Mouse (Mus musculus) olfactory bulb, adult 2 months (tissue): ENCODE measurements at regions not wholly inside any gene's neighbourhood (a gene's known extent, or its start where the extent isn't known, plus 50 kb on each side); places are given as distances from the start of the nearest gene placed in this dataset.

Source experiments
- H3K27ac ChIP-seq: fragments of 200-500 bp; 2 replicates; pipeline ENCODE4 v1.5.1; 2012; ENCODE audit warnings: low read depth, low read length; ENCODE audit not compliant: insufficient read depth
- H3K4me1 ChIP-seq: fragments of 200-500 bp; 2 replicates; pipeline ENCODE4 v1.6.1; 2012; ENCODE audit warnings: low read length; ENCODE audit not compliant: control insufficient read depth, insufficient read depth
- H3K4me3 ChIP-seq: fragments of 200-500 bp; 2 replicates; pipeline ENCODE4 v1.5.1; 2012; ENCODE audit warnings: mild to moderate bottlenecking, low read depth, low read length, moderate library complexity; ENCODE audit not compliant: insufficient read depth
- CTCF ChIP-seq: fragments of 200-500 bp; IDR thresholded peaks from 2 replicates; pipeline ENCODE4 v1.5.1; 2012; ENCODE audit warnings: low read depth, mild to moderate bottlenecking, low read length, moderate library complexity; ENCODE audit not compliant: insufficient read depth
- POLR2A ChIP-seq: fragments of 200-500 bp; IDR thresholded peaks from 2 replicates; pipeline ENCODE4 v1.6.1; 2012; ENCODE audit warnings: mild to moderate bottlenecking, low read depth, low read length, moderate library complexity; ENCODE audit not compliant: insufficient read depth
- WGBS: fragments of 180-500 bp; shearing (Covaris S2); methylation state at CpG from one replicate; pipeline ENCODE4 v1.1.7; 2018; 5-methylcytosine and 5-hydroxymethylcytosine counted together

GRCm38 (mm10) chr4:84127380-84127779, 547.7 kb downstream of the Bnc2 start:
- no peak for TF ChIP-seq POLR2A
- TF ChIP-seq CTCF, result no peak
- Histone ChIP-seq H3K27ac (no peak overlapping the region), H3K4me1 (no peaks in the 10 kb centered on the region), H3K4me3 (no peak overlapping the region)
- 76% methylated on average over 2 of the region's 2 CpGs for WGBS

GRCm38 (mm10) chr4:84130840-84131547, 544.1 kb downstream of the Bnc2 start:
- Histone ChIP-seq H3K4me3 (no peak overlapping the region), H3K27ac (no peak overlapping the region), H3K4me1 (no peaks in the 10 kb centered on the region)
- TF ChIP-seq POLR2A, result no peak
- no peak for TF ChIP-seq CTCF
- WGBS, result 77% methylated on average over 7 of the region's 7 CpGs

GRCm38 (mm10) chr4:84135740-84136139, 539.3 kb downstream of the Bnc2 start:
- TF ChIP-seq CTCF, result no peak
- TF ChIP-seq POLR2A, result no peak
- H3K27ac ChIP-seq, result no peak overlapping the region
- no peak overlapping the region for H3K4me3 ChIP-seq
- no peaks in the 10 kb centered on the region for H3K4me1 ChIP-seq
- 77% methylated on average over 10 of the region's 10 CpGs for WGBS

- TF ChIP-seq CTCF, result no peak
- TF ChIP-seq POLR2A, result no peak
- H3K4me3 ChIP-seq, result no peak overlapping the region
- no peaks in the 10 kb centered on the region for H3K4me1 ChIP-seq
- WGBS, result 71% methylated on average over 14 of the region's 14 CpGs
- no peak overlapping the region for H3K27ac ChIP-seq
Measured at GRCm38 (mm10) chr4:84137171-84137919, 537.7 kb downstream of the Bnc2 start.

- WGBS, result 91% methylated on average over 13 of the region's 13 CpGs
- Histone ChIP-seq H3K4me1 (no peaks in the 10 kb centered on the region), H3K4me3 (no peak overlapping the region), H3K27ac (no peak overlapping the region)
- TF ChIP-seq CTCF, result no peak
- TF ChIP-seq POLR2A, result no peak
Measured at GRCm38 (mm10) chr4:84149149-84150050, 525.7 kb downstream of the Bnc2 start.

GRCm38 (mm10) chr4:84150698-84151097, 524.4 kb downstream of the Bnc2 start:
- no peak for TF ChIP-seq POLR2A
- TF ChIP-seq CTCF, result no peak
- no peaks in the 10 kb centered on the region for H3K4me1 ChIP-seq
- H3K4me3 ChIP-seq, result no peak overlapping the region
- WGBS, result 55% methylated on average over 3 of the region's 3 CpGs
- H3K27ac ChIP-seq, result no peak overlapping the region

GRCm38 (mm10) chr4:84151247-84151646, 523.8 kb downstream of the Bnc2 start:
- Histone ChIP-seq H3K27ac (no peak overlapping the region), H3K4me3 (no peak overlapping the region), H3K4me1 (no peaks in the 10 kb centered on the region)
- TF ChIP-seq POLR2A, result no peak
- no peak for TF ChIP-seq CTCF
- WGBS, result 87% methylated on average over 9 of the region's 9 CpGs

- Histone ChIP-seq H3K4me3 (no peak overlapping the region), H3K4me1 (no peaks in the 10 kb centered on the region), H3K27ac (no peak overlapping the region)
- no peak for TF ChIP-seq POLR2A
- no peak for TF ChIP-seq CTCF
- WGBS, result 69% methylated on average over 6 of the region's 6 CpGs
Measured at GRCm38 (mm10) chr4:84151971-84152450, 523.1 kb downstream of the Bnc2 start.
